Mouse (Mus musculus) hindbrain, embryonic 16.5 days (tissue): ENCODE measurements at regions not wholly inside any gene's neighbourhood (a gene's known extent, or its start where the extent isn't known, plus 50 kb on each side); places are given as distances from the start of the nearest gene placed in this dataset.
A peak's percentile ranks its signal among the peaks of the same experiment; 100 is the strongest.

Experiments
- ATAC-seq: fragments of 200-750 bp; cut with Nextera tagmentation; 2 replicates; pipeline ENCODE4 v1.8.0; 2017; ENCODE audit warnings: moderate TSS enrichment, moderate library complexity
- H3K27ac ChIP-seq: fragments of 300-500 bp; sonication (generic); 2 replicates; pipeline ENCODE4 v1.5.1; 2014; ENCODE audit warnings: low read depth, mild to moderate bottlenecking, control low read depth, low read length, moderate library complexity
- H3K27me3 ChIP-seq: fragments of 300-500 bp; sonication (generic); replicated peaks from 2 replicates; pipeline ENCODE4 v1.6.1; 2014; ENCODE audit warnings: low read length; ENCODE audit not compliant: control insufficient read depth, insufficient read depth
- H3K36me3 ChIP-seq: fragments of 300-500 bp; sonication (generic); 2 replicates; pipeline ENCODE4 v1.6.1; 2014; ENCODE audit warnings: mild to moderate bottlenecking, low read length, moderate library complexity, mixed read lengths; ENCODE audit not compliant: control insufficient read depth, insufficient read depth
- H3K4me1 ChIP-seq: fragments of 300-500 bp; sonication (generic); 2 replicates; pipeline ENCODE4 v1.6.1; 2014; ENCODE audit warnings: low read depth, low read length; ENCODE audit not compliant: control insufficient read depth, insufficient read depth
- H3K4me2 ChIP-seq: fragments of 300-500 bp; sonication (generic); 2 replicates; pipeline ENCODE4 v1.6.1; 2014; ENCODE audit warnings: mild to moderate bottlenecking, low read length, control low read depth, moderate library complexity
- H3K4me3 ChIP-seq: fragments of 300-500 bp; sonication (generic); 2 replicates; pipeline ENCODE4 v1.5.1; 2014; ENCODE audit warnings: mild to moderate bottlenecking, low read length, control low read depth, moderate library complexity
- H3K9ac ChIP-seq: fragments of 300-500 bp; sonication (generic); 2 replicates; pipeline ENCODE4 v1.6.1; 2014; ENCODE audit warnings: low read depth, mild to moderate bottlenecking, control low read depth, low read length, moderate library complexity
- H3K9me3 ChIP-seq: fragments of 300-500 bp; sonication (generic); 2 replicates; pipeline ENCODE4 v1.6.1; 2014; ENCODE audit warnings: mild to moderate bottlenecking, low read length, moderate library complexity; ENCODE audit not compliant: control insufficient read depth
- WGBS: fragments of 180-500 bp; shearing (Covaris S2); extraction: QIAGEN DNeasy Blood & Tissue Kit; methylation state at CpG from one replicate; pipeline ENCODE4 v1.1.7; 2014; 5-methylcytosine and 5-hydroxymethylcytosine counted together

DNA sequence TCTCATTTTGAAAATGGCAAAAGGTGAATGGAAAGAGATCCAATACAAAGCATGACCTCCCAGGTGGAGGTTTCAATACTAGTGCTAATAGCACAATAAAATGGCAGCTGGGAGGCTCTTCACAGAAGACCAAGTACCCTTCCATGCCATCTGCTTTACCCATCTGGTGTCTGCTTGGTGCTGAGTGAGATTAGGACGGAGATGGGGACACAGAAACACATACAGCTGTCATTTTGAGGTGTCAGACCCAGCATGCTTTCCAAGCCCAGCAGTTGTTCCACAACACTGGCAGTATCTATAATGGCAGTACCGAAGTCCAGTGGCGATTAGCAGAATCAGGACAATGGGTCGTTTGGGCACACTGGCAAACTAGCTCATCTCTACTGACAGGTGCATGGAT is 118.9 kb upstream of the 1700064H15Rik start:
- Histone ChIP-seq H3K9ac (no peak overlapping the region), H3K9me3 (no peaks in the 10 kb centered on the region), H3K4me3 (no peak overlapping the region), H3K27me3 (no peaks in the 10 kb centered on the region), H3K36me3 (no peaks in the 10 kb centered on the region), H3K27ac (no peak overlapping the region), H3K4me2 (no peak overlapping the region), H3K4me1 (no peaks in the 10 kb centered on the region)
- 66% methylated on average over 4 of the region's 4 CpGs for WGBS
- ATAC-seq, result peak; percentile 65; the same call in 1 of the 2 replicates

DNA sequence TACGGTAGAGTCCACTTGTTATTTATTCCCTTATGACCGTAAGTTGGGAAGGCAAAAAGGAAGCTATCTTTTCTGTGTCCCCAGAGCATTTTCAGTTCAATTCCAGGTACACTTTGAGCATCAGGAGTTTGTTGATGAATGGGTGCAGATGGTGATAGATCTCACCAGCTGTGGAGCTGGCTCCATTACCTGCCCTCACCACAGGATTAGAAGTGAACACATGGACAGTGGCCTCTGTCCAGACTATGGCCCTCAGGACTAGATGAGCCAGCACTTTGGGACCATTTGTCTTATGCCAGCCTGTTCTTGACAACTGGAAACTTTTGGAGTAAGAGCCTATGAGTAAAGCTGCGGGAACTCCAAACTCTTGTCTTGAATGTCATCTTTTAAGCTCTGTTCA is 123.5 kb upstream of the 1700064H15Rik start:
- Histone ChIP-seq H3K4me1 (no peaks in the 10 kb centered on the region), H3K36me3 (no peaks in the 10 kb centered on the region), H3K9ac (no peak overlapping the region), H3K4me2 (no peak overlapping the region), H3K4me3 (no peak overlapping the region), H3K27me3 (no peaks in the 10 kb centered on the region), H3K27ac (no peak overlapping the region), H3K9me3 (no peaks in the 10 kb centered on the region)
- ATAC-seq, result no peak
- 90% methylated on average over 3 of the region's 3 CpGs for WGBS

DNA sequence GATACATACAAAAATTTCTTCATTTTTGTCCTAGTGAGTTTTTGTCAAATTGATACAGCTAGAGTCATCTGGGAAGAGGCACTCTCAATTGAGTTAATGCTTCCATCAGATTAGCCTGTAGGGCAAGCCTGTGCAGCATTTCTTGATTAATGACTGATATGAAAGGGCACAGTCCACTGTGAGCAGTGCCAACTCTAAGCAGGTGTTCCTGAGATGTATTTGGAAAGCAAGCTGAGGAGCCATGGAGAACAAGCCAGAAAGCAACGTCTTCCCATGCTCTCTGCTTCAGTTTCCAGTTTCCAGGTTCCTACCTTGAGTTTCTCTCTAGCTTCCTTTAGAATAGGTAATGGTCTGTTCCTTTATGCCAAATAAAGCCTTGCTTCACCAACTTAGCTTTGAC is 125.5 kb upstream of the 1700064H15Rik start:
- no peaks in the 10 kb centered on the region for H3K4me1 ChIP-seq
- no peak overlapping the region for H3K4me2 ChIP-seq
- no peaks in the 10 kb centered on the region for H3K27me3 ChIP-seq
- ATAC-seq, result no peak
- H3K9ac ChIP-seq, result no peak overlapping the region
- no peak overlapping the region for H3K4me3 ChIP-seq
- no peak overlapping the region for H3K27ac ChIP-seq
- H3K36me3 ChIP-seq, result no peaks in the 10 kb centered on the region
- 75% methylated on average over 1 of the region's 1 CpGs for WGBS
- H3K9me3 ChIP-seq, result no peaks in the 10 kb centered on the region

DNA sequence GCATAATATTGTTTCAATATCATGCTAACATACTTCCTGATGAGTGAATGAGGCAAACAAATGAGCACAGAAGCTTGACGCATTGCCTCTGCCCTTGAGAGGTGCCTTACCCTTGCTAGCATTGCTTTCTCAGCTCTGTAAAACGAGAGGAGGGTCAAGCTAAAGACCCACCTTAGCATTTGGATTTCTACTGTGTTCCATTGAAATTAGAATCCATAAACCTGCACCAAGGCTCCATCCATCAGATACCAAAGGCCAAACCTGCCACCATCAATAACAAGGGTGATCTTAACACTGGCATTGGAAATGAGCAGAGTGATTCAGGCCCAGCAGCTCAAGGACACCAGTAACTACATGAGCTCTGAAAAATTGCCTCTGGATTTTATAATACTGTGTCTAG is 126.2 kb upstream of the 1700064H15Rik start:
- 69% methylated on average over 2 of the region's 2 CpGs for WGBS
- no peak for ATAC-seq
- no peak overlapping the region for H3K4me3 ChIP-seq
- H3K27me3 ChIP-seq, result no peaks in the 10 kb centered on the region
- H3K9me3 ChIP-seq, result no peaks in the 10 kb centered on the region
- H3K27ac ChIP-seq, result no peak overlapping the region
- H3K4me1 ChIP-seq, result no peaks in the 10 kb centered on the region
- H3K36me3 ChIP-seq, result no peaks in the 10 kb centered on the region
- no peak overlapping the region for H3K4me2 ChIP-seq
- H3K9ac ChIP-seq, result no peak overlapping the region

DNA sequence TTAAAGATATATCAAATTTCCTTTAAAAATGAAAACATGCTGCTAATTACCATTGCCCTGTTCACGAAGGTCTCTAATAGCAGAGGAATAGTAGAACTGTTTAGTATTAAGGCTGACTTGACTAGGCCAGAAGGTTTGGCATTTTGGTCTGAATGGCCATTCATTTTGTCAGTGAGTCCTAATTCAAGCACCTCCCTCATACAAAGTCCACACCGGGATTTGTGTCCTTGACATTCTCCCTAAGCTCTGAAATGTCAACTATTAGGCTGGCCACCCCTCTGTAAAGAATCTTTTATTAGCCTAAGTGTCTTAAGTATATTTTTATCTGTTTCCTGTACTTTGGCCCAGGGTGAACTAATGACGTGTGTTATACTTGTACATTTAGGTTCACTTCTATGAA is 126.7 kb upstream of the 1700064H15Rik start:
- Histone ChIP-seq H3K4me1 (no peaks in the 10 kb centered on the region), H3K27me3 (no peaks in the 10 kb centered on the region), H3K4me3 (no peak overlapping the region), H3K9me3 (no peaks in the 10 kb centered on the region), H3K36me3 (no peaks in the 10 kb centered on the region), H3K27ac (no peak overlapping the region), H3K9ac (no peak overlapping the region), H3K4me2 (no peak overlapping the region)
- ATAC-seq, result no peak
- WGBS, result 86% methylated on average over 3 of the region's 3 CpGs

DNA sequence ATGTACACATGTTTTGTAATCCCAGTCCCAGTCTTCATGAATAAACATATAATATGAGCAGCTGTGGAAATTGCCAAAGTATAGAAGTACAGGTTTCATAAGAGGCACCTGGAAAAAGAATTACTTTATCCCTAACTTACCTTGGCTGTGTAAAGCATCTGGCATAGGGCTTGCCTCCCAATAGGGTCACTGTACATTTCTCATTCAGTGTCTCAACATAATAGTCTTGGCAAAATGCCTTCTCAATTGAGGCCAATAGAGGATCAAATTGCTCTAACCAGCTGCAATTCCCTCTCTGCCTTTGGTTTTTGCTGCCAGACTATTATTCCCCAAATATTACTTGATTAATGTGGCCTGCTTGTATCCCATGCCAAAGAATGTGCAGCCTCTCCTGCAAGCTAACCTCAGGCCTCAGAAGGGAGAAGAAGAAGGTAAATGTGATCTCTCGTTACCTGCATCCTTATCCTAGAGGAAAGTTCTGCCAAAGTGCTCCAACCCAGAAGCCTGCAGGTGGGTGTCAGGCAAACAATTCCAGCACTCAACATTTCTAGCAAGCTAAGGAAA is 158.2 kb upstream of the Cp start:
- ATAC-seq, result no peak
- WGBS, result 70% methylated on average over 1 of the region's 1 CpGs
- Histone ChIP-seq H3K4me2 (no peak overlapping the region), H3K9ac (no peak overlapping the region), H3K4me3 (no peak overlapping the region), H3K36me3 (no peaks in the 10 kb centered on the region), H3K9me3 (no peaks in the 10 kb centered on the region), H3K27ac (no peak overlapping the region), H3K4me1 (no peaks in the 10 kb centered on the region), H3K27me3 (no peaks in the 10 kb centered on the region)

DNA sequence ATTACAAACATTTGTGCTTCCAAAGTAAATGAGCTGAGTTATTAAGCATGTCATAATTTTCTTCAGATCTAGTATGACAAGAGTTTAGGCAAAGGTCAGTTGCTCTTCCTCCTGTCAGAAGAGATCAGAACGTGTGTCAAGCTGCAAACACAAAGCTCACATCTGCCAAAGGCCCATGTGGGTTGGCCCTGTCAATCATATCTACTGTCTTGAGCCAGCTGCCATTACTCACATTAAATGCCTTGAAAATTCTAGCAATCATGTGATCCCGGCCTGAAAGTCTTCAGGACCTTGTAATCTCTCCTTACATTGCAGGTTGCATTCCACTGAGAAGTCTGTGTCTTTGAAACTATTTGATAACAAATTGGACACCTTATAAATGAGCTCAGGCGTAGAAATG is 146.8 kb upstream of the Cp start:
- Histone ChIP-seq H3K4me2 (no peak overlapping the region), H3K27me3 (no peaks in the 10 kb centered on the region), H3K36me3 (no peaks in the 10 kb centered on the region), H3K4me3 (no peak overlapping the region), H3K9me3 (no peaks in the 10 kb centered on the region), H3K9ac (no peak overlapping the region), H3K4me1 (no peaks in the 10 kb centered on the region), H3K27ac (no peak overlapping the region)
- ATAC-seq, result no peak
- 76% methylated on average over 3 of the region's 3 CpGs for WGBS

DNA sequence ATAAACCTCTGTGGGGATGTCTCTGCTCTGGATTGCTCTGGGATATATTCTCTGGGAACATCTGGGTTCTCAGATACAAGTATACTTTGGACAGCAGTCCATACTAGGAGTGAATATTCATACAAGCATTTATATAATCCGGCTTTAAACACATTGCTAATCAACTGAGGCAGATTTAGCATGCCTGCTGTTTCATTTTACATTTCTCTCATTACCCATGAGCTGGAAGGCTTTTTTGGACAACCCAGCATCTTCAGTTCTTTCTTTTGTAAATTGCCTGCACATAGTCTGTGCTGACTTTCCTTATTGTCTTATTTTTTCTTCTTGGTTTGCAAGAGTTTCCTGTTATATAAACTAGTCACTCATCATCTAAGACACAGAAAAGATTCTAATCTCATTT is 131.9 kb upstream of the Cp start:
- no peak overlapping the region for H3K27ac ChIP-seq
- no peak overlapping the region for H3K4me3 ChIP-seq
- 94% methylated on average over 1 of the region's 1 CpGs for WGBS
- H3K9ac ChIP-seq, result no peak overlapping the region
- no peaks in the 10 kb centered on the region for H3K9me3 ChIP-seq
- no peak overlapping the region for H3K4me2 ChIP-seq
- no peaks in the 10 kb centered on the region for H3K36me3 ChIP-seq
- no peaks in the 10 kb centered on the region for H3K27me3 ChIP-seq
- H3K4me1 ChIP-seq, result no peaks in the 10 kb centered on the region
- no peak for ATAC-seq

DNA sequence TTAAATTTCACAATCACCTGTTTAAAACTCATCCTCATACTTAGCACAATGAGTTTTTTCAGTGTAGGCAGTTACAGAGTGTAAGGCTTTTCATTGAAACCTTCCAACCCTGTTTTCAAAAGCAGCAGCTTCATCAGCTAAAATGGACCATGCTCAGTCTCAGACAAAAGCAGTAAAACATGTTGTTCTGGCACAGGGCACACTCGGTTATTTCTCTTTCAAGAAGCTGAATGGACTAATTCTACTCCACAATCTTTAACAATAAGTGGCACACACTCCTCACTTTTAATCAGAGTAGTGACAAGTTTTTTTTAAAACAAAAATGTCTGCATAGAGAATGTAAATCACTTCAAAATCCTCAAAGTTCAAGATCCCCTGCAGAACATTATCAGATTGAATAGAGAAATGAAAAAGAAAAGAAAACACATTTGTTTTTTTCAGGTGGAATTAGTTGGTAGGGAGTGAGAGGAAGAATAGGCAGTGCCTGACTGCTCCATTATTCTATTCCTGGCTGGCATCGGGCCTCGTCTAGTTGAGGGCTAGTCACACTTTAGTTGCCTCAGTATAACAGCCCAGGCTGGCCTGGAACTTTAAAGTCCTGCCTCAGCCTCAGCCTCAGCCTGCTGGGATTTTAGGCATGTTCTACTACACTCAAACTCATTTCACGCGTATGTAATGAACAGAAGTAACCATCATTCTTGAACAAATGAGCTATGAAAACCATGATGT is 128.2 kb upstream of the Cp start:
- H3K9me3 ChIP-seq, result no peaks in the 10 kb centered on the region
- ATAC-seq, result no peak
- no peak overlapping the region for H3K27ac ChIP-seq
- no peaks in the 10 kb centered on the region for H3K27me3 ChIP-seq
- WGBS, result 51% methylated on average over 5 of the region's 5 CpGs
- no peaks in the 10 kb centered on the region for H3K36me3 ChIP-seq
- H3K9ac ChIP-seq, result no peak overlapping the region
- no peaks in the 10 kb centered on the region for H3K4me1 ChIP-seq
- no peak overlapping the region for H3K4me3 ChIP-seq
- no peak overlapping the region for H3K4me2 ChIP-seq
